Mouse (Mus musculus): ENCODE data around the gene Phpt1. TPM values are rescaled to one million over a fixed set of nuclear protein-coding genes. Genes with fewer than 3 reads are reported as not detected.

The Phpt1 gene
- total and polyA plus RNA-seq, 2 experiments from 2014 or later: 33.7 to 171 TPM

- H3K4me2 ChIP-seq (ENCODE audit: low read depth): no peak overlapping the region
- no peak for DNase-seq
- H3K4me1 ChIP-seq (ENCODE audit: insufficient read depth): no peaks in the 10 kb centered on the region
- H3K36me3 ChIP-seq (ENCODE audit: insufficient read depth): peaks cover 7% of the 10 kb centered on the region; the same call in 1 of the 2 replicates
- 96% methylated on average over 8 of the region's 8 CpGs for WGBS
- H3K27me3 ChIP-seq (ENCODE audit: insufficient read depth, low read length): no peaks in the 10 kb centered on the region
- ATAC-seq: no peak
- H3K4me3 ChIP-seq (ENCODE audit: low read depth, low read length): no peak overlapping the region
- H3K9me3 ChIP-seq (ENCODE audit: low read length): no peaks in the 10 kb centered on the region
- no peak overlapping the region for H3K9ac ChIP-seq
- H3K27ac ChIP-seq (ENCODE audit: low read depth, low read length): no peak overlapping the region
- TF ChIP-seq CTCF (IDR thresholded peaks at IDR 0.05; ENCODE audit: low read depth): no peak
These were observed 38.5 kb downstream of the Phpt1 start for GRCm38 (mm10) chr2:25536531-25536930.

GRCm38 (mm10) chr2:25534866-25535182 is 40.2 kb downstream of the Phpt1 start:
- H3K36me3 ChIP-seq (ENCODE audit: insufficient read depth): peaks cover 14% of the 10 kb centered on the region
- no peak overlapping the region for H3K4me2 ChIP-seq (ENCODE audit: low read depth)
- no peak overlapping the region for H3K9ac ChIP-seq
- no peak overlapping the region for H3K4me3 ChIP-seq (ENCODE audit: low read depth, low read length)
- no peak for ATAC-seq
- TF ChIP-seq CTCF (IDR thresholded peaks at IDR 0.05; ENCODE audit: low read depth): no peak
- H3K9me3 ChIP-seq (ENCODE audit: low read length): no peaks in the 10 kb centered on the region
- no peak overlapping the region for H3K27ac ChIP-seq (ENCODE audit: low read depth, low read length)
- DNase-seq: no peak
- no peaks in the 10 kb centered on the region for H3K4me1 ChIP-seq (ENCODE audit: insufficient read depth)
- WGBS: 98% methylated on average over 2 of the region's 2 CpGs
- no peaks in the 10 kb centered on the region for H3K27me3 ChIP-seq (ENCODE audit: insufficient read depth, low read length)

DNA sequence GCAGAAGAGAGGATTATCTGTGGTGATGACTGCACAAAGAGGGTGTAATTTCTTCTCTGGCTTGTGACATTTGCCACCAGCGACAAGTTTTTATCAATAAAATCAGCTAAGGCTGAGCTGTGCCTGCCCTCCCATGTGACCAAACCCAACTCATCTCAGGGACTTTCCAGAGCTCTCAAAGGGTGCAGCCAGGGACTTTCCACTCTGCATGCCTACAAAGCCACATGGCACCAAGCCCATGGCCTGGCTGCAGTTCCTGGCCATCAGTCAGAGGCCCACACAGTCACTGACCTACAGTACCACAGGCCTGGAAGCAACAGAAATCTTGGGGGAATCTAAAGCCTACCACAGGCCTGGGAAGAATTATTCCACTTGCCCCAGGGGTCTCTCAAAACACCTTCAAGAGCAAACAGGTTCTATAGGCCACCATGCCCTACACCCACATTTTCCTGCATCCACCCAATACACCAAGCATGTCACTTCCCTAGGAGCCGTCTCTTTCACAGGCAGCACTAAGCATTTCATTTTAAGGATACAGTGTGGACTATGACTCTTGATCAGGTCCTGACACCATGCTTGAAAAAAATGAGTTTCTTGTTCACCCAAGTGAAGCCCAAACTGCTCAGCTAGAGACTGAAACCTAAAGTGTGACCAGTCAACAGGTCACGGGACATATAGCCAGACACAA is 40.7 kb downstream of the Phpt1 start:
- DNase-seq (no peak), ATAC-seq (0 out of 2 replicates have a peak, but pooled peaks have one; percentile 29)
- Histone ChIP-seq H3K4me2 (ENCODE audit: low read depth) (no peak overlapping the region), H3K9ac (no peak overlapping the region), H3K36me3 (ENCODE audit: insufficient read depth) (peaks cover 16% of the 10 kb centered on the region), H3K4me3 (ENCODE audit: low read depth, low read length) (no peak overlapping the region), H3K4me1 (ENCODE audit: insufficient read depth) (no peaks in the 10 kb centered on the region), H3K27ac (ENCODE audit: low read depth, low read length) (no peak overlapping the region), H3K27me3 (ENCODE audit: insufficient read depth, low read length) (no peaks in the 10 kb centered on the region), H3K9me3 (ENCODE audit: low read length) (no peaks in the 10 kb centered on the region)
- no peak for TF ChIP-seq CTCF (IDR thresholded peaks at IDR 0.05; ENCODE audit: low read depth)
- WGBS: 92% methylated on average over 3 of the region's 3 CpGs

GRCm38 (mm10) chr2:25533707-25534106 is 41.3 kb downstream of the Phpt1 start:
- no peaks in the 10 kb centered on the region for H3K9me3 ChIP-seq (ENCODE audit: low read length)
- no peaks in the 10 kb centered on the region for H3K27me3 ChIP-seq (ENCODE audit: insufficient read depth, low read length)
- H3K36me3 ChIP-seq (ENCODE audit: insufficient read depth): peaks cover 22% of the 10 kb centered on the region
- no peak overlapping the region for H3K27ac ChIP-seq (ENCODE audit: low read depth, low read length)
- TF ChIP-seq CTCF (IDR thresholded peaks at IDR 0.05; ENCODE audit: low read depth): no peak
- DNase-seq (no peak), ATAC-seq (no peak)
- no peak overlapping the region for H3K4me2 ChIP-seq (ENCODE audit: low read depth)
- WGBS: 97% methylated on average over 2 of the region's 2 CpGs
- no peak overlapping the region for H3K9ac ChIP-seq
- H3K4me3 ChIP-seq (ENCODE audit: low read depth, low read length): no peak overlapping the region
- H3K4me1 ChIP-seq (ENCODE audit: insufficient read depth): no peaks in the 10 kb centered on the region

GRCm38 (mm10) chr2:25526510-25527302 is 48.3 kb downstream of the Phpt1 start:
- Histone ChIP-seq H3K27me3 (ENCODE audit: insufficient read depth, low read length) (no peaks in the 10 kb centered on the region), H3K4me2 (ENCODE audit: low read depth) (no peak overlapping the region), H3K4me3 (ENCODE audit: low read depth, low read length) (no peak overlapping the region), H3K9ac (no peak overlapping the region), H3K27ac (ENCODE audit: low read depth, low read length) (no peak overlapping the region), H3K4me1 (ENCODE audit: insufficient read depth) (no peaks in the 10 kb centered on the region), H3K9me3 (ENCODE audit: low read length) (no peaks in the 10 kb centered on the region), H3K36me3 (ENCODE audit: insufficient read depth) (peaks cover 64% of the 10 kb centered on the region)
- TF ChIP-seq CTCF (IDR thresholded peaks at IDR 0.05; ENCODE audit: low read depth): no peak
- ATAC-seq: no peak
- no peak for DNase-seq
- WGBS: 93% methylated on average over 9 of the region's 9 CpGs

Other genes with a start within 250 kb of the Phpt1 start
Only the 30 nearest of the 34 such genes appear.
- 4.1 and 5.2 TPM in 2 replicates for gene Uap1l1, start 209.5 kb downstream of the Phpt1 start, total RNA-seq (2014; rRNA removed)
- gene Uap1l1, start 209.5 kb downstream of the Phpt1 start, polyA plus RNA-seq (2015; fragmentation: Nextera tagmentation; extraction: Ambion mirVana): 10.4 and 11.9 TPM in 2 replicates
- 13.2 and 13.9 TPM in 2 replicates for gene Sapcd2, start 202.9 kb downstream of the Phpt1 start, total RNA-seq (2014; rRNA removed)
- gene Sapcd2, start 202.9 kb downstream of the Phpt1 start, polyA plus RNA-seq (2015; fragmentation: Nextera tagmentation; extraction: Ambion mirVana): 9.5 and 12.7 TPM in 2 replicates
- 8.2 and 13.5 TPM in 2 replicates for gene Entpd2, start 179.3 kb downstream of the Phpt1 start, total RNA-seq (2014; rRNA removed)
- 14.2 and 18.2 TPM in 2 replicates for gene Entpd2, start 179.3 kb downstream of the Phpt1 start, polyA plus RNA-seq (2015; fragmentation: Nextera tagmentation; extraction: Ambion mirVana)
- 179 and 188 TPM in 2 replicates for gene Npdc1, start 175.9 kb downstream of the Phpt1 start, total RNA-seq (2014; rRNA removed)
- 413 and 442 TPM in 2 replicates for gene Npdc1, start 175.9 kb downstream of the Phpt1 start, polyA plus RNA-seq (2015; fragmentation: Nextera tagmentation; extraction: Ambion mirVana)
- gene Fut7, start 152.0 kb downstream of the Phpt1 start, total RNA-seq (2014; rRNA removed): 1.3 TPM in 1 of 2 replicates, not detected in the other
- 0.17 and 0.23 TPM in 2 replicates for gene Fut7, start 152.0 kb downstream of the Phpt1 start, polyA plus RNA-seq (2015; fragmentation: Nextera tagmentation; extraction: Ambion mirVana)
- 51.5 and 67.4 TPM in 2 replicates for gene Abca2, start 146.5 kb downstream of the Phpt1 start, total RNA-seq (2014; rRNA removed)
- 8.8 and 10.5 TPM in 2 replicates for gene Abca2, start 146.5 kb downstream of the Phpt1 start, polyA plus RNA-seq (2015; fragmentation: Nextera tagmentation; extraction: Ambion mirVana)
- gene Clic3, start 118.4 kb downstream of the Phpt1 start, total RNA-seq (2014; rRNA removed): 0.48 TPM in 1 of 2 replicates, not detected in the other
- 2.5 and 3.6 TPM in 2 replicates for gene Clic3, start 118.4 kb downstream of the Phpt1 start, polyA plus RNA-seq (2015; fragmentation: Nextera tagmentation; extraction: Ambion mirVana)
- 154 and 164 TPM in 2 replicates for gene Paxx, start 114.1 kb downstream of the Phpt1 start, total RNA-seq (2014; rRNA removed)
- gene Paxx, start 114.1 kb downstream of the Phpt1 start, polyA plus RNA-seq (2015; fragmentation: Nextera tagmentation; extraction: Ambion mirVana): 151 and 154 TPM in 2 replicates
- 1,270 and 1,729 TPM in 2 replicates for gene Ptgds, start 105.2 kb downstream of the Phpt1 start, total RNA-seq (2014; rRNA removed)
- gene Ptgds, start 105.2 kb downstream of the Phpt1 start, polyA plus RNA-seq (2015; fragmentation: Nextera tagmentation; extraction: Ambion mirVana): 1,561 and 1,919 TPM in 2 replicates
- gene Lcn12, start 81.3 kb downstream of the Phpt1 start, total RNA-seq (2014; rRNA removed): not detected in 2 replicates
- not detected in 2 replicates for gene Lcn12, start 81.3 kb downstream of the Phpt1 start, polyA plus RNA-seq (2015; fragmentation: Nextera tagmentation; extraction: Ambion mirVana)
- 120 and 140 TPM in 2 replicates for gene Fbxw5, start 74.5 kb downstream of the Phpt1 start, total RNA-seq (2014; rRNA removed)
- 93.8 and 116 TPM in 2 replicates for gene Fbxw5, start 74.5 kb downstream of the Phpt1 start, polyA plus RNA-seq (2015; fragmentation: Nextera tagmentation; extraction: Ambion mirVana)
- gene C8g, start 73.5 kb downstream of the Phpt1 start, total RNA-seq (2014; rRNA removed): 0.85 and 2.4 TPM in 2 replicates
- gene C8g, start 73.5 kb downstream of the Phpt1 start, polyA plus RNA-seq (2015; fragmentation: Nextera tagmentation; extraction: Ambion mirVana): 4.0 and 4.3 TPM in 2 replicates
- 8.0 and 9.6 TPM in 2 replicates for gene Traf2, start 28.3 kb downstream of the Phpt1 start, total RNA-seq (2014; rRNA removed)
- 7.8 and 9.2 TPM in 2 replicates for gene Traf2, start 28.3 kb downstream of the Phpt1 start, polyA plus RNA-seq (2015; fragmentation: Nextera tagmentation; extraction: Ambion mirVana)
- gene Edf1, start 17.4 kb downstream of the Phpt1 start, total RNA-seq (2014; rRNA removed): 151 and 174 TPM in 2 replicates
- gene Edf1, start 17.4 kb downstream of the Phpt1 start, polyA plus RNA-seq (2015; fragmentation: Nextera tagmentation; extraction: Ambion mirVana): 368 and 392 TPM in 2 replicates
- 1.0 and 9.0 TPM in 2 replicates for gene Mamdc4, start 379 bp downstream of the Phpt1 start, total RNA-seq (2014; rRNA removed)
- gene Mamdc4, start 379 bp downstream of the Phpt1 start, polyA plus RNA-seq (2015; fragmentation: Nextera tagmentation; extraction: Ambion mirVana): 0.21 and 0.26 TPM in 2 replicates
- 13.5 and 16.0 TPM in 2 replicates for gene Ajm1, start 6.5 kb upstream of the Phpt1 start, total RNA-seq (2014; rRNA removed)
- 11.3 and 13.7 TPM in 2 replicates for gene Ajm1, start 6.5 kb upstream of the Phpt1 start, polyA plus RNA-seq (2015; fragmentation: Nextera tagmentation; extraction: Ambion mirVana)
- 68.2 and 79.3 TPM in 2 replicates for gene Rabl6, start 33.3 kb upstream of the Phpt1 start, total RNA-seq (2014; rRNA removed)
- gene Rabl6, start 33.3 kb upstream of the Phpt1 start, polyA plus RNA-seq (2015; fragmentation: Nextera tagmentation; extraction: Ambion mirVana): 51.8 and 54.9 TPM in 2 replicates
- not detected in 2 replicates for gene Ccdc183, start 42.5 kb upstream of the Phpt1 start, total RNA-seq (2014; rRNA removed)
- gene Ccdc183, start 42.5 kb upstream of the Phpt1 start, polyA plus RNA-seq (2015; fragmentation: Nextera tagmentation; extraction: Ambion mirVana): 0.36 TPM in 2 replicates
- gene Tmem141, start 46.8 kb upstream of the Phpt1 start, total RNA-seq (2014; rRNA removed): 39.4 and 49.5 TPM in 2 replicates
- 41.9 and 42.7 TPM in 2 replicates for gene Tmem141, start 46.8 kb upstream of the Phpt1 start, polyA plus RNA-seq (2015; fragmentation: Nextera tagmentation; extraction: Ambion mirVana)
- gene Fcna, start 52.8 kb upstream of the Phpt1 start, total RNA-seq (2014; rRNA removed): 3.3 and 4.7 TPM in 2 replicates
- 5.2 and 6.7 TPM in 2 replicates for gene Fcna, start 52.8 kb upstream of the Phpt1 start, polyA plus RNA-seq (2015; fragmentation: Nextera tagmentation; extraction: Ambion mirVana)
- not detected in 2 replicates for gene Lcn8, start 77.9 kb upstream of the Phpt1 start, total RNA-seq (2014; rRNA removed)
- not detected in 2 replicates for gene Lcn8, start 77.9 kb upstream of the Phpt1 start, polyA plus RNA-seq (2015; fragmentation: Nextera tagmentation; extraction: Ambion mirVana)
- not detected in 2 replicates for gene Lcn5, start 82.7 kb upstream of the Phpt1 start, total RNA-seq (2014; rRNA removed)
- not detected in 2 replicates for gene Lcn5, start 82.7 kb upstream of the Phpt1 start, polyA plus RNA-seq (2015; fragmentation: Nextera tagmentation; extraction: Ambion mirVana)
- gene Lcn6, start 101.6 kb upstream of the Phpt1 start, total RNA-seq (2014; rRNA removed): not detected in 2 replicates
- gene Lcn6, start 101.6 kb upstream of the Phpt1 start, polyA plus RNA-seq (2015; fragmentation: Nextera tagmentation; extraction: Ambion mirVana): not detected in 2 replicates
- not detected in 2 replicates for gene Lcn10, start 107.5 kb upstream of the Phpt1 start, total RNA-seq (2014; rRNA removed)
- not detected in 2 replicates for gene Lcn10, start 107.5 kb upstream of the Phpt1 start, polyA plus RNA-seq (2015; fragmentation: Nextera tagmentation; extraction: Ambion mirVana)
- not detected in 2 replicates for gene Obp2a, start 124.8 kb upstream of the Phpt1 start, total RNA-seq (2014; rRNA removed)
- gene Obp2a, start 124.8 kb upstream of the Phpt1 start, polyA plus RNA-seq (2015; fragmentation: Nextera tagmentation; extraction: Ambion mirVana): not detected in 2 replicates
- 43.4 and 50.5 TPM in 2 replicates for gene Bmyc, start 131.5 kb upstream of the Phpt1 start, total RNA-seq (2014; rRNA removed)
- 194 and 195 TPM in 2 replicates for gene Bmyc, start 131.5 kb upstream of the Phpt1 start, polyA plus RNA-seq (2015; fragmentation: Nextera tagmentation; extraction: Ambion mirVana)
- not detected in 2 replicates for gene Obp2b, start 161.8 kb upstream of the Phpt1 start, total RNA-seq (2014; rRNA removed)
- not detected in 2 replicates for gene Obp2b, start 161.8 kb upstream of the Phpt1 start, polyA plus RNA-seq (2015; fragmentation: Nextera tagmentation; extraction: Ambion mirVana)
- not detected in 2 replicates for gene Lcn3, start 190.3 kb upstream of the Phpt1 start, total RNA-seq (2014; rRNA removed)
- gene Lcn3, start 190.3 kb upstream of the Phpt1 start, polyA plus RNA-seq (2015; fragmentation: Nextera tagmentation; extraction: Ambion mirVana): not detected in 2 replicates
- gene Lcn11, start 201.8 kb upstream of the Phpt1 start, total RNA-seq (2014; rRNA removed): not detected in 2 replicates
- not detected in 2 replicates for gene Lcn11, start 201.8 kb upstream of the Phpt1 start, polyA plus RNA-seq (2015; fragmentation: Nextera tagmentation; extraction: Ambion mirVana)
- gene Gm13539, start 207.0 kb upstream of the Phpt1 start, total RNA-seq (2014; rRNA removed): not detected in 2 replicates
- not detected in 2 replicates for gene Gm13539, start 207.0 kb upstream of the Phpt1 start, polyA plus RNA-seq (2015; fragmentation: Nextera tagmentation; extraction: Ambion mirVana)